Mouse (Mus musculus) forebrain, embryonic 11.5 days (tissue): ENCODE measurements around the gene Dpf2. TPM values are rescaled to one million over a fixed set of nuclear protein-coding genes. Genes with fewer than 3 reads are reported as not detected.
"Not testable (repeated sequence)": the region's sequence is repeated elsewhere in the genome, so short reads cannot be mapped to it uniquely, and the experiment has no call there.

Experiments
- ATAC-seq: fragments of 200-750 bp; cut with Nextera tagmentation; replicated peaks from 2 replicates; pipeline ENCODE4 v1.8.0; 2017; ENCODE audit warnings: moderate TSS enrichment; ENCODE audit not compliant: low FRiP score
- DNase-seq: peaks from one replicate; pipeline ENCODE4 v3.0.0-alpha.2; 2017; ENCODE audit warnings: low spot score
- H3K27ac ChIP-seq: fragments of 300-500 bp; sonication (generic); 2 replicates; pipeline ENCODE4 v1.5.1; 2014; ENCODE audit warnings: low read depth, low read length
- H3K27me3 ChIP-seq: fragments of 300-500 bp; sonication (generic); 2 replicates; pipeline ENCODE4 v1.6.1; 2014; ENCODE audit warnings: mild to moderate bottlenecking, low read length, mixed read lengths; ENCODE audit not compliant: control insufficient read depth, insufficient read depth
- H3K36me3 ChIP-seq: fragments of 300-500 bp; sonication (generic); 2 replicates; pipeline ENCODE4 v1.6.1; 2014; ENCODE audit warnings: mild to moderate bottlenecking, low read length, moderate library complexity, mixed read lengths; ENCODE audit not compliant: control insufficient read depth, insufficient read depth
- H3K4me1 ChIP-seq: fragments of 300-500 bp; sonication (generic); replicated peaks from 2 replicates; pipeline ENCODE4 v1.6.1; 2014; ENCODE audit warnings: low read length, mixed read lengths; ENCODE audit not compliant: control insufficient read depth, insufficient read depth
- H3K4me2 ChIP-seq: fragments of 300-500 bp; sonication (generic); 2 replicates; pipeline ENCODE4 v1.6.1; 2014; ENCODE audit warnings: low read depth, mild to moderate bottlenecking, low read length, moderate library complexity, mixed read lengths; ENCODE audit not compliant: severe bottlenecking
- H3K4me3 ChIP-seq: fragments of 300-500 bp; sonication (generic); 2 replicates; pipeline ENCODE4 v1.5.1; 2014; ENCODE audit warnings: low read depth, low read length
- H3K9ac ChIP-seq: fragments of 300-500 bp; sonication (generic); 2 replicates; pipeline ENCODE4 v1.6.1; 2014; ENCODE audit warnings: low read length
- H3K9me3 ChIP-seq: fragments of 300-500 bp; sonication (generic); 2 replicates; pipeline ENCODE4 v1.6.1; 2016; ENCODE audit warnings: low read length, mixed read lengths; ENCODE audit not compliant: control insufficient read depth
- WGBS: fragments of 180-500 bp; shearing (Covaris S2); extraction: QIAGEN DNeasy Blood & Tissue Kit; methylation state at CpG from one replicate; pipeline ENCODE4 v1.1.7; 2014; 5-methylcytosine and 5-hydroxymethylcytosine counted together
- polyA plus RNA-seq: library from polyadenylated mRNA; unstranded; fragments of >200 nt; fragmentation: Nextera tagmentation; extraction: Ambion mirVana; gene quantifications from 2 replicates; pipeline ENCODE4 v1.2.1, GENCODE M21; 2014

The Dpf2 gene
- polyA plus RNA-seq, 1 experiment from 2014 or later = 232 TPM

GRCm38 (mm10) chr19:5882079-5882478 lies 30.7 kb downstream of the Dpf2 start:
- not testable (repeated sequence) for ATAC-seq, H3K27me3 ChIP-seq, H3K4me1 ChIP-seq, H3K4me3 ChIP-seq, H3K36me3 ChIP-seq, H3K27ac ChIP-seq, DNase-seq, H3K9me3 ChIP-seq, H3K9ac ChIP-seq, H3K4me2 ChIP-seq
- 93% methylated on average over 5 of the region's 5 CpGs for WGBS

GRCm38 (mm10) chr19:5881155-5881554 lies 31.7 kb downstream of the Dpf2 start:
- WGBS = 92% methylated on average over 6 of the region's 6 CpGs
- no peak overlapping the region for H3K4me2 ChIP-seq
- DNase-seq = no peak
- no peaks in the 10 kb centered on the region for H3K36me3 ChIP-seq
- no peaks in the 10 kb centered on the region for H3K4me1 ChIP-seq
- no peak overlapping the region for H3K27ac ChIP-seq
- H3K4me3 ChIP-seq = no peak overlapping the region
- no peak for ATAC-seq
- no peaks in the 10 kb centered on the region for H3K27me3 ChIP-seq
- no peaks in the 10 kb centered on the region for H3K9me3 ChIP-seq
- H3K9ac ChIP-seq = no peak overlapping the region

GRCm38 (mm10) chr19:5879735-5880134 lies 33.1 kb downstream of the Dpf2 start:
- Histone ChIP-seq H3K27ac (no peak overlapping the region), H3K27me3 (no peaks in the 10 kb centered on the region), H3K9ac (no peak overlapping the region), H3K4me3 (no peak overlapping the region), H3K36me3 (no peaks in the 10 kb centered on the region), H3K9me3 (no peaks in the 10 kb centered on the region), H3K4me2 (no peak overlapping the region), H3K4me1 (0 out of 2 replicates have a peak, but pooled peaks cover 3% of the 10 kb centered on the region)
- ATAC-seq = no peak
- 89% methylated on average over 7 of the region's 7 CpGs for WGBS
- no peak for DNase-seq

- Histone ChIP-seq H3K4me1 (peaks cover 4% of the 10 kb centered on the region), H3K4me3 (no peak overlapping the region), H3K9ac (no peak overlapping the region), H3K36me3 (no peaks in the 10 kb centered on the region), H3K27me3 (no peaks in the 10 kb centered on the region), H3K27ac (no peak overlapping the region), H3K9me3 (no peaks in the 10 kb centered on the region), H3K4me2 (no peak overlapping the region)
- 86% methylated on average over 3 of the region's 3 CpGs for WGBS
- DNase-seq (no peak), ATAC-seq (no peak)
Measured at GRCm38 (mm10) chr19:5878916-5879315, 33.9 kb downstream of the Dpf2 start.

- H3K9ac ChIP-seq = no peak overlapping the region
- H3K4me2 ChIP-seq = no peak overlapping the region
- no peak for ATAC-seq
- H3K4me3 ChIP-seq = no peak overlapping the region
- no peak overlapping the region for H3K27ac ChIP-seq
- WGBS = 86% methylated on average over 7 of the region's 7 CpGs
- H3K36me3 ChIP-seq = no peaks in the 10 kb centered on the region
- no peaks in the 10 kb centered on the region for H3K27me3 ChIP-seq
- H3K9me3 ChIP-seq = no peaks in the 10 kb centered on the region
- peaks cover 6% of the 10 kb centered on the region for H3K4me1 ChIP-seq
- no peak for DNase-seq
Measured at GRCm38 (mm10) chr19:5878362-5878722, 34.5 kb downstream of the Dpf2 start.

- no peaks in the 10 kb centered on the region for H3K36me3 ChIP-seq
- 0 out of 2 replicates have a peak within 1 kb of the TSS, but pooled peaks have one; percentile 28 for H3K9ac ChIP-seq
- no peak within 1 kb of the TSS for H3K4me3 ChIP-seq
- peak; percentile 83 for DNase-seq
- no peak within 1 kb of the TSS for H3K4me2 ChIP-seq
- H3K27ac ChIP-seq = no peak within 1 kb of the TSS
- H3K27me3 ChIP-seq = no peaks in the 10 kb centered on the region
- peaks cover 6% of the 10 kb centered on the region for H3K4me1 ChIP-seq
- whole genome bisulfite sequencing = 45% methylated on average over 15 of the region's 15 CpGs
- H3K9me3 ChIP-seq = no peaks in the 10 kb centered on the region
- peak; percentile 42 for ATAC-seq
Measured at GRCm38 (mm10) chr19:5877618-5878361, 35.0 kb downstream of the Dpf2 start, which contains the start of gene Slc25a45. TSS of gene Slc25a45 (plus strand) at chr19:5877808.

- Histone ChIP-seq H3K36me3 (no peaks in the 10 kb centered on the region; the same call in 1 of the 2 replicates), H3K4me2 (peak within 1 kb of the TSS; percentile 87), H3K9me3 (no peaks in the 10 kb centered on the region), H3K4me3 (peak within 1 kb of the TSS; percentile 75), H3K27me3 (no peaks in the 10 kb centered on the region), H3K9ac (peak within 1 kb of the TSS; percentile 81), H3K4me1 (peaks cover 10% of the 10 kb centered on the region), H3K27ac (no peak within 1 kb of the TSS)
- DNase-seq (peak; percentile 96), ATAC-seq (peak; percentile 83)
- WGBS = under 1% methylated on average over 37 of the region's 37 CpGs
Measured at GRCm38 (mm10) chr19:5874969-5875480, 37.8 kb downstream of the Dpf2 start, which contains the start of gene Frmd8. TSS of gene Frmd8 (minus strand) at chr19:5875274.

GRCm38 (mm10) chr19:5874391-5874968 lies 38.3 kb downstream of the Dpf2 start:
- 13% methylated on average over 13 of the region's 13 CpGs for WGBS
- ATAC-seq (no peak), DNase-seq (no peak)
- Histone ChIP-seq H3K4me3 (peak overlapping the region; percentile 75), H3K27ac (no peak overlapping the region), H3K9ac (peak overlapping the region; percentile 81), H3K4me1 (peaks cover 10% of the 10 kb centered on the region), H3K27me3 (no peaks in the 10 kb centered on the region), H3K9me3 (no peaks in the 10 kb centered on the region), H3K4me2 (peak overlapping the region; percentile 87), H3K36me3 (no peaks in the 10 kb centered on the region; the same call in 1 of the 2 replicates)
